Mouse (Mus musculus) adipose tissue, adult 10 weeks (tissue): Measurements from ENCODE around the gene Frem2. TPM values are rescaled to one million over a fixed set of nuclear protein-coding genes. Genes with fewer than 3 reads are reported as not detected.

Source experiments
- polyA plus RNA-seq: library from polyadenylated mRNA; stranded (reverse); fragments of 350-450 nt; fragmentation: Illumina TruSeq; extraction: RNeasy Lipid Tissue Mini Kit (QIAGEN cat#74804); gene quantifications from one replicate; pipeline ENCODE4 v1.2.3, GENCODE M21; 2014; ENCODE audit warnings: low read depth, low replicate concordance

Gene Frem2
- polyA plus RNA-seq = 2.2 TPM

DNA sequence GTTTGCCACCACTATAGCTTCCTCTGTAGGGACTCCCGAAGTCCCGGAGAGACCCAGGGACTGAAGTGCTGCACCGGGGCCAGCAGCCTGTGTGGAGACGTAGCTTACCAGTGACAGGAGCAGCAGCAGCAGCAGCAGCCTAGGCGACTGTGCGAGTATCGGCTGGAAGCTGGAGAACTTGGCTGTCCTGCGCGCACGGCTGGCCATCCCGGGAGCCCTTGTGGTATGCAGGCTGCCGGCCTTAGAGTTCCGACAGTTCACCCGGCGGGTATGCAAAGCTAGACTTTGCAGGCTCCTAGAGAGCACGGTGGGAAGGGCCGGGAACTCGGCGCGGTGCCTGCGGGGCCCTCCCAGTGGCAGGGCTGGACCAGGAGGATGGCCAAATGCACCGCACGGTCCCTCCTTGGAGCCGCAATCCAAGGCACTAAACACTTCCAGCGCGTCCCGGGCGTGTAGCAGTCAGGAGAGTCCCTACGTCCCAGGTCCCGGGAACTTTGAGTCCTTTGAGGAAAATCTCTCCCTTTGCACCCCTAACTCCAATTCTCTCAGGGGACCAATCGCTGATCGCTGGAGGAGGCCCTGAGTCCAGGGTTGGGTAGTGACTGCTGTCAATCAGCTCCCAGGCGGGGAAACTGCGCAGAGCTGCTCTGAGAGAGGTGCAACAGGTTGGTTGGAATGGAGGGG is at the start of gene Frem2:
TSS of gene Frem2 (minus strand) at position 478 of the 684 bp plus-strand sequence.

GRCm38 (mm10) chr3:53488353-53488752 is 168.8 kb downstream of the Frem2 start, which contains the start of gene Stoml3:
TSS of gene Stoml3 (plus strand) at chr3:53488653.

Other genes starting within 250 kb of the Frem2 start
- gene Nhlrc3, start 194.0 kb downstream of the Frem2 start, polyA plus RNA-seq = 11.6 TPM
- gene Proser1, start 193.7 kb downstream of the Frem2 start, polyA plus RNA-seq = 12.5 TPM
- 1.4 TPM for gene Stoml3, start 168.7 kb downstream of the Frem2 start, polyA plus RNA-seq
- not detected for gene Gm10985, start 187.7 kb upstream of the Frem2 start, polyA plus RNA-seq
- gene Ufm1, start 206.5 kb upstream of the Frem2 start, polyA plus RNA-seq = 64.4 TPM